Mouse (Mus musculus) heart, adult 18-20 months (tissue): Measurements from ENCODE around the gene Rcor2. TPM values are rescaled to one million over a fixed set of nuclear protein-coding genes. Genes with fewer than 3 reads are reported as not detected.

Experiments used
- DNase-seq, 2 experiments: peaks; one replicate each; pipeline ENCODE4 v3.0.0; 2021 to 2022; ENCODE audit warnings: mixed read lengths in 1 of 2
- total RNA-seq, 2 experiments: library from RNA; stranded (reverse); gene quantifications; 2 replicates each; pipeline ENCODE4 v1.2.3; 2021

Gene Rcor2
- total RNA-seq, 2 experiments from 2014 or later, result 4.0 to 6.5 TPM

DNA sequence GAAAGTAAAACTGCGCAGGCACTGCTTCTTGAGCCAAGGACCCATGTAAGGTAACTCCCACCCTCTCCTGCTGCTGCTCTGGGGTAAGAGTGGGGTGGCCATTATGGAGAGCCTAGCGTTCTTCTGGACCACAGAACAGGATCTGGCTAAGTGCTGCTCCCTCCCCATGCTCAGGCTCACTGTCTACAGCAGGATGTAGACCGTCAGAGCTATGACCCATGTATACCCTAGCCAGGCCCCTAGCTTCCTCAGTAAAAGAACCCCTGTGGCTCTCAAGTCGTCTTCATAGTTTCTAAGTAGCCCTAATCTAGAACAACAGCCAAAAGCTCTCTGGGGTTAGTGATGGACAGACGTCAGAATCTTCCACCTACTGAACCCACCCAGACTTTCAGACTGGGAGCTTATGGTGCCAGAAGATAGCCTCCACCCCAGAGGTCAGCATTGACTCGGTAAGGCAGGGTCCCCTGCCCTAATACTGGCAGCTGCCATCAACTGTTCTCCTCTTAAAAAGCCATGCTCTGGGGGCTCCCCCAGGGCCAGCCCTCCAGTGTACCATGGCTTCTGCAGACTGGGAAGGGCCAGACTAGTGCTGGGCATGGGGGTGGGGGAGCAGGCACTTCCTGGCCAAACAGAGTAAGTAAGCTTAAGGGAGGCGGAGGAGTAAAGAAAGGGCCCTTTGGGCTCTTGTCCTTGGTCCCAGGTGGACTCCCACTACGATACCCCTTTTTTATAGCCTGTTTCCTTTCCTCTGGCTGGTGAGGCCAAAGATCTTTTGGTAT lies 27.2 kb downstream of the Rcor2 start:
- no peak for DNase-seq

- peak in 1 of 2 experiments; percentile 45 for DNase-seq
Measured at GRCm38 (mm10) chr19:7295071-7295658, 28.0 kb downstream of the Rcor2 start.

- DNase-seq, result no peak
Measured at GRCm38 (mm10) chr19:7295959-7296358, 28.8 kb downstream of the Rcor2 start.

GRCm38 (mm10) chr19:7299052-7299451 lies 31.9 kb downstream of the Rcor2 start:
- no peak for DNase-seq

DNA sequence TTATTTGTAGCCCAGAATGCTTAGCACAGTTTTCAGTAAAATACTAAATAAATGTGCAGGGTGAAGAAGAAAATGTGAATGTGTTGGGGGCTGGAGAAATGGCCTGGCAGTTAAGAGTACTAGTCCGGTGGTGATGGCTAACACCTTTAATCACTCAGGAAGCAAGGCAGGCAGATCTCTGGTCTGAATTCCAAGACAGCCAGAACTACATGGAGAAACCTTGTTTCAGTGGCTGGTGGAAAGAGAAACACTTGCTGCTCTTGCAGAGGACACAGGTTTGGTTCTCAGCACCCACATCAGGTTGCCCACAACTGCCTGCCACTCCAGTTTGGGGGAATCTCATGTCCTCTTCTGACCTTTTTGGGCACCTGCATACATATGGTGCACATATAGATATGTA lies 33.0 kb downstream of the Rcor2 start:
- no peak for DNase-seq

DNA sequence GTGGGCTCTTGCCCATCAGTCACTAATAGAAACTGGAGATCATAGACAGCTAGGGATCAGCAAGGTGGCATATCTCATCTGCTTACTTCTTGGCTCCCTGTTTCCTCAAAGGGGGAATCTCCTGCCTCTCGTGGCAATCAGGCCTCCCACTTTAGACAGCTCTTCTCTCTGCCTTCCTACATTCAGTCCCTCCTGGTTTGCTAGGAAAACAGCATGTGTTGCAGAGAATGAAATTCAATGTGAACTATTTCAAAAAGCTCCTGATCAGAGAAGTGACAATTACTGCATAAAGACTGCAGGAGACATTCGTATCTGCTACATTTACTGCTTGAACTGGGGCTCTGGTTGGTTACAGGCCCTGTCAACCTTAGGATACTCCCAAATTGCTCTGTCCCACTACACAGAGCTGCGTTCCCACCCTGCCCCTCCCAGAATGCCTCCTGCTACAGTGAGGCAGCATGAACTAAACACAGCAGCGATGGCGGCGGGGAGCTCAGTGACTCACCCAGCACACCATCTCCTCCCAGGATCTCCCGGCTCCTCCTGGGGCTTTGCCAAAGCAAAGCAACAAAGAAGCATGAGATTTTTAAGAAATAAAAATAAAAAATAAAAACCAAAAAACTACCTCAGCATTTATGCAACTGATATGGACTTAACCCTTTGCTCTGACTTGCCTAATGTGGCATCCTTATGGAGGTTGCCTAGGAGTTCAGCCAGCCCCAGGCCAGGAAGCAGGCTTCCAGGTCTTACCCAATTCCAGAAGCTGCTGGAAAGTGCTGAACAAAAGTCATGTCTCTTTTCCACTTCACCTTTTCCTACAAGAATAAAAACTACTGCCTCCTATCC lies 34.7 kb downstream of the Rcor2 start:
- DNase-seq, result peak in 1 of 2 experiments; percentile 54

- DNase-seq, result no peak
Measured at GRCm38 (mm10) chr19:7302493-7302797, 35.3 kb downstream of the Rcor2 start.

DNA sequence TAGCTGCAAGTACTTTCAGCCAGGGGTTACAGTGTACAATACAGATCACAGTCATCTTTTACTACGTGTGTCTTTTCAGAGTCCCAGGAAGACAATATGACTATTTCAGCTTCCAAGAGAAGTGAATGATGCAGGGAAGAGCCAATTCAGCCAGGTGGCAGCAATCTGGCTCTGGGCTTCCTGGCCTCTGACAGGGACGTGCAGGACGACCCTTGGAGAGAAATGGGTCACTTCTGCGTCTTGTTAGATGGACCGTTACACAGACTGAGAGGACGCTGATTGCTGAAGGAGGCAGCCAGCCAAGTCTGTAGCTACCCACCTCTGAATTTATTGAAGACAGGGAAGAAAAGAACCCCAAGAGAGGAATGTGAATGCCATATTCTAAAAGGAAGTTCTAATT lies 36.7 kb downstream of the Rcor2 start:
- DNase-seq, result no peak

GRCm38 (mm10) chr19:7304801-7305200 lies 37.7 kb downstream of the Rcor2 start:
- DNase-seq, result peak in 1 of 2 experiments; percentile 64

DNA sequence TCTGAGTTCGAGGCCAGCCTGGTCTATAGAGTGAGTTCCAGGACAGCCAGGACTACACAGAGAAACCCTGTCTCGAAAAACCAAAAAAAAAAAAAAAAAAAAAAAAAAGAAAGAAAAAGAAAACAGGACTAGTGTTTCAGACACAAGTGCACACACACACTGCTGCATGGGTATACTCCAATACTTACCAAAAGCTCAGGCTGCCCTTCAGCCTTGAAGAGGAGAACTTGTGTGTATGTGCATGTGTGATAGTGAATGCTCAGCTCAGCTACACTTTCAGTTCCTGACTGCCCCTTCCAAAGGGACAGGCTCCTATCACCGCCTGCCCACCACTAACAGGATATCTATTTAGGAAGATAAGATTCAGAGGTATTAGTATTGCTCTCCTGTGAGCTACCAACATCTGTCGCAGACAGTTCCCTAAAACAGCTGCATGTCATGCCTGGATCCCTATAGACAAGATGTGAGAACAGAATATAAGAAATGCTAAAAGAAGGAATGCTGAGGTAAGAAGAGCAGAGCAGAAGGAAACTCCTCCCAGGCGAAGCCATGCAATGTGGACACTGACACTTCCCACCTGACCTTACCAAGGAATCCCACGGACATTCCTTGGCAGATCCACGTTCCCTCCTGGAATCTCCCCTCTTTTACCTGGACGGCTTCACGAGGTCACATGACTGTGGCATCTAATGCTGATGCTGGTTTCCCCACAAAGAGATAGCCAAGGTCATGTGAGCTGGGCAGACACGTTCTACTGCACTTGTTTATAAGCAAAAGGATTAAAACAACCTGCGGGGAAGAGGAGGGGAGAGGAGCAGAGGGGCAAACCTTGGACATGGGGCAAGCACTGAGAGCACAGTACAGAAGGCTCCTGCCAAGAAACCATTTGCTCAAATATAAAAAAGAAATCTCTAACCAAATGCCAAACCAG lies 38.5 kb downstream of the Rcor2 start:
- no peak for DNase-seq

DNA sequence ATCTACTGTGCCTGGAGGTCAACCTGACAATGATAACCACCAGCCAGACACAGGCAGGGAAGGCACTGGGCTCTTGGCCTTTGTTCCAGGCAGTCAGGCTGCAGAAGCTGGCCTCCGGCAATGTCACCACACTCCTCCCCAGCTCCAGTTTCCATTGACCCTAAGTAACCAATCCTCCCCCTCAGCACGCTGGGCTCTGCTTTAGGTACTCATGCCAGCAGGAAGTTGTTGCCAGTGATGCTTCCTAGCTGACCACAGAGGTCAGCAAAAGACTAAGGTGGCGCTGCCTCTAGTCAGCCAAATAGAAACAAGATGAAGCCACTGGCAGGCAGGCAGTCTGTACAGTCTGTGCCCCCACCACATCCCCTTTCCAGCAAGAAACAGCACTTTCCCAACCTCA lies 39.8 kb downstream of the Rcor2 start:
- peak; percentile 60 to 76 for DNase-seq

- DNase-seq, result no peak
Measured at GRCm38 (mm10) chr19:7307995-7308770, 41.1 kb downstream of the Rcor2 start.

GRCm38 (mm10) chr19:7309738-7310330 lies 42.7 kb downstream of the Rcor2 start:
- no peak for DNase-seq

DNA sequence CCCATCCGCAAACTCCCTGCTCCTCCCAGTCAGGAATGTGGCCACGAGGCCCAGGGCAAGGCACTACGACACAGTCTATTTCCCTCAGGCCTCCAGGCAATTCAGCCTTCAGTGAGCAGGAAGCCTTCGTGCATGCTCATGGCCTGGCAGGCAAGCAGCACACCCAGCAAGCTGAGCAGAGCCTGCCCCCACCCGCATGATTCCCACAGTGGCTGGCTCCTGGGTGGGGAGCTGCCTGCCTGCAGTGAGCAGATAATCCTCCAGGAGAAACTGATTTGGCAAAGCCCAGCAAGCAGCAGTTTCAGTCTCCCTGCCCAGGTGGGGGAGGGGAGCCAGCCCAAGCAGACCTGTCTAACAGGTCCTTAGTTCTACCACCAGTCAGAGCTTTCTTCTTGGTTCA lies 43.6 kb downstream of the Rcor2 start:
- DNase-seq, result peak; percentile 59

GRCm38 (mm10) chr19:7311306-7311705 lies 44.2 kb downstream of the Rcor2 start:
- peak; percentile 69 to 78 for DNase-seq

DNA sequence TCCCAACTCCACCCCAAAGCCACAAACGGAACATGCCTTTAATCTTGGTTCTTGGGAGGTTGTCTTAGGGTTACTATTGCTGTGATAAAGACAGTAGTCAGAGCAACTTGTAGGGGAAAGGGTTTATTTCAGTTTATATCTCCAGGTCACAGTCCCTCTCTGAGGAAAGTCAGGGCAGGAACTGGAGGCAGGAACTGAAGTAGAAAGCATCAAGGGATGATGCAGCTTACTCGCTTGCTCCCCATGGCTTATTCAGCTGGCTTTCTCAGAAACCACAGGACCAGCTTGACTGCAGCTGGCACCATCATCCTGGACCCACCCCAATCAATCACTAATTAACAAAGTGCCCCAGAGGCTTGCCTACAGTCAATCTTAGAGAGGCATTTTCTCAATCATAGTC lies 46.5 kb downstream of the Rcor2 start:
- DNase-seq, result no peak

- no peak for DNase-seq
Measured at GRCm38 (mm10) chr19:7314976-7315586, 48.0 kb downstream of the Rcor2 start.

GRCm38 (mm10) chr19:7315587-7315984 lies 48.5 kb downstream of the Rcor2 start:
- DNase-seq, result no peak

GRCm38 (mm10) chr19:7316822-7317221 lies 49.7 kb downstream of the Rcor2 start:
- no peak for DNase-seq

DNA sequence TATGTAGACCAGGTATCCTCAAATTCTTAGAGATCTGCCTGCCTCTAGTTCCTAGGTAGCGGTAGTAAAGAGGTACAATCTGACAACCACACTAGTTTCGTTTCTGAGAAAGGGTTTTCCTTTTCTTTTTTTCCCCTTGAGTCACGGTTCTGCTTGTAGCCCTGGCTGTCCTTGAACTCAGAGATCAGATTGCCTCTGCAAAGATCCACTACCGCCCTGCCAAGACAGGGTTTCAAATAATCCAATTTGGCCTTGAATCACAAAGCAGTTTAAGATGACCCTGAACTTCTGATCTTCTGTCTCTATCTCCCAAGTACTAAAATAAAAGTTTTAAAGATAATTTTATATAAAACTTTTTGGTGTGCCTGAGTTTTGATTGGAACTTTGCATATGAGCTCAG lies 50.6 kb downstream of the Rcor2 start:
- DNase-seq, result no peak
